Mouse (Mus musculus): ENCODE data around the gene Clcf1.

DNA sequence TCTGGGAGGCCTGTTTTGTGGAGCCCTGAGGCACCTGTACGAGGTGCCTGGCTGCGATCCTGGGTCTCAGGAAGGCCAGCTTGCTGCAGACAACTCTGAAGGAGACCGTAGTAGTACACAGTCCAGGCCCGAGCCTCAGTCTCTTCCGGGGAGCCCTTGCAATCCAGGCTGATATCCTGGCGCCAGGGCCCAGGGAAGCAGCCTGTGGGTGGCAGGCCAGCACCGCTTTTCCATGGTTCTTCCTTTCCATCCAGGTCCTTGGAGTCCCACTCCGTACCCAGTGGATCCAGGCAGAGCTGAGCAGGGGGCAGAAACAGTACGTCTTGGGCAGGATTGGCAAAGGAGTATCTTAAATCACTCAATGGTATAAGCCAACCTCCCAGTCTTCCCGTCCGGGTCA, 41.1 kb upstream of the Clcf1 start:
- TF ChIP-seq CTCF (IDR thresholded peaks at IDR 0.05; ENCODE audit: insufficient read depth, low read depth, low read length) = no peak
- no peak for TF ChIP-seq POLR2A (IDR thresholded peaks at IDR 0.05; ENCODE audit: insufficient read depth, low read depth, low read length)
